Mouse (Mus musculus) MEL (cell line): ENCODE measurements at regions not wholly inside any gene's neighbourhood (a gene's known extent, or its start where the extent isn't known, plus 50 kb on each side); places are given as distances from the start of the nearest gene placed in this dataset.

Experiments
- CTCF ChIP-seq, 3 experiments: IDR thresholded peaks in 2 of 3; conservative IDR thresholded peaks in 1 of 3; 2 replicates each; pipeline ENCODE4 v1.5.1; 2011 to 2012; ENCODE audit warnings: low read length in 3 of 3, low read depth in 2 of 3, mild to moderate bottlenecking in 2 of 3, improper control_type of control experiment in 1 of 3, inconsistent platforms in 1 of 3, mixed read lengths in 1 of 3, moderate library complexity in 1 of 3; ENCODE audit not compliant: control insufficient read depth in 1 of 3, insufficient read depth in 1 of 3, poor library complexity in 1 of 3, severe bottlenecking in 1 of 3
- EP300 ChIP-seq, 2 experiments: IDR thresholded peaks; 2 replicates each; pipeline ENCODE4 v1.6.1; 2011; ENCODE audit warnings: improper control_type of control experiment in 2 of 2, low read length in 2 of 2, low read depth in 1 of 2, mild to moderate bottlenecking in 1 of 2
- GATA1 ChIP-seq: IDR thresholded peaks from 2 replicates; pipeline ENCODE4 v1.6.1; 2011; ENCODE audit warnings: low read depth, low read length, improper control_type of control experiment
- POLR2AphosphoS2 ChIP-seq: IDR thresholded peaks from 2 replicates; pipeline ENCODE4 v1.6.1; 2011; ENCODE audit warnings: low read length, improper control_type of control experiment
- TAL1 ChIP-seq: IDR thresholded peaks from 2 replicates; pipeline ENCODE4 v1.6.1; 2012; ENCODE audit warnings: mild to moderate bottlenecking, inconsistent platforms, low read length, moderate library complexity, mixed read lengths
- USF2 ChIP-seq, 2 experiments: IDR thresholded peaks; 2 replicates each; pipeline ENCODE4 v1.6.1; 2011 to 2012; ENCODE audit warnings: improper control_type of control experiment in 2 of 2, low read length in 2 of 2, borderline replicate concordance in 1 of 2, inconsistent platforms in 1 of 2, low read depth in 1 of 2, mild to moderate bottlenecking in 1 of 2; ENCODE audit not compliant: insufficient read depth in 1 of 2

- TF ChIP-seq CTCF (IDR thresholded peaks at IDR 0.05 in 2 of 3, conservative IDR thresholded peaks at IDR 0.05 in 1 of 3; ENCODE audit: control insufficient read depth in 1 of 3, insufficient read depth in 1 of 3, low read depth in 2 of 3, low read length in 3 of 3, poor library complexity in 1 of 3, severe bottlenecking in 1 of 3) (no peak), POLR2AphosphoS2 (no peak), TAL1 (no peak), GATA1 (no peak), EP300 (IDR thresholded peaks at IDR 0.05; ENCODE audit: low read depth in 1 of 2, low read length in 2 of 2) (no peak), USF2 (IDR thresholded peaks at IDR 0.05; ENCODE audit: borderline replicate concordance in 1 of 2, insufficient read depth in 1 of 2, low read depth in 1 of 2, low read length in 2 of 2) (no peak)
Measured at GRCm38 (mm10) chr4:67213363-67213762, 386.0 kb downstream of the Tlr4 start.
